Mouse (Mus musculus) lung, postnatal 14 days (tissue): ENCODE measurements around the gene Susd6.
"Not testable (repeated sequence)": the region's sequence is repeated elsewhere in the genome, so short reads cannot be mapped to it uniquely, and the experiment has no call there.

Experiments
- DNase-seq: peaks from one replicate; pipeline ENCODE4 v3.0.0; 2021

Susd6 gene

DNA sequence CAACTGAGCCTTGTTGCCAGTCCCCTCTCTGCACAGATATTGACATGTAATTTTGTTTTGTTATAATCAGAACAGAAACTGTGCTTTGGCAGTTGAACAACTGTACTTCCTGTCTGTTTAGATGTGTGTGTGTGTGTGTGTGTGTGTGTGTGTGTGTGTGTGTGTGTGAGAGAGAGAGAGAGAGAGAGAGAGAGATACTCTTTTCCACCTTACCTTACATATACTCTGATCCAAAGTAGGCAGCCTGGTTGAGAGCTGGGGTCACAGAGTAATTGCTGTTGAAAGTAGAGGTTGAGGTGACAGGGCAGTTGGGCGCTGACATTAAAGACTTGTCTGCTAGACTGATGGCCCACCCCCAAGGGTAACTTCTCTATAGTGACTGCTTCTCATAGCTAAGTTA, 25.0 kb downstream of the Susd6 start:
- DNase-seq = no peak

DNA sequence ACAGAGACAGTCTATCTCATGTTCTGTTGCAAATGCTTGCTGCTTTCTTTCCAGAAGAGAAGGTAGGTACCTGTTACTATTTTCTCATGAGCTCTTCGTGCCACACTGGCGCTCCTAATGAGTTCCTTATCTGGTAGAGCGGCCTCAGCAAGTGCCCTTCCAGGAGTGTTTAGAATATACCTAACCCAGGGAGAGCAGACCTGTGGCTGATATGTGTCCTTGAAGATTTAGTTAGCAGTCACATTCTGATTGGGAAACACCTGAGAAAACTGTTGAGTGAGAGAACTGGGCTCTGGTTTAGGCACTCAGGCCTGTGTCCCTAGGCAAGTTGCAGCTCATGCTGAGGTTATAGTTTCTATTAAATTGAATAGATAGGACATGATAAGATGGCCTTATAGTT, 25.6 kb downstream of the Susd6 start:
- no peak for DNase-seq

DNA sequence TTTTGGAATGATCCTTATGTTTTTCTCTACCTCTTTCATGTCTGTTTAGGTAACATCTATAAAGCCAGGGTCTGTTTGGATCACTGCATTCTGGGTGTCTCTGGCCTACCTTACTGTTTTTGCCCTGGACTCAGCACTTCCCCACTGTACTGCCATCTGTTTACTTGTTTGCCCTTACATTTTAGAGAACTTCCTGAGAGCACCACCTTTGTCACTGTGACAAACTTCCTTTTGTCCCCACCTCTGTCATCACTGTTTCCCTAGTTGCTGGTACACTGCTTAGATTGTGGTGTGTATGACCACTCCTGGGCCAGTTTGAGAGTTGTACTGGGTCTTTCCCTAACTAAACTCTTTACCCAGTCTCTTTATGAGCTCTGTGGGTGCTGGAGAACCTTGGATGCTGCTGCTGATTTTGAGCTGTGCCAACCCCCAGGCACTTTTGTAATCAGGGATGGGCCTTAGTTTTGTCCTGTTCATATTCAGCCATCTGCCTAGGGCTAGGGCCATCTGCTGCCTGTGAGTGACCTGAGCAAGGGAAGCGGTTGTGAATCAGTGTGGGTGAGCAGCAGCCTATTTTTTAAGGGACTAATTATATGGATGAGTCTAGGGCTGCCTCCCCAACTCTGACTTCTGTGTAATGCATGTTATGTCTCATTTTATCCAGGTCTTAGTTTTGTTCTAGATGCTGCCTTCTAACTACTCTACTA, 26.2 kb downstream of the Susd6 start:
- no peak for DNase-seq

DNA sequence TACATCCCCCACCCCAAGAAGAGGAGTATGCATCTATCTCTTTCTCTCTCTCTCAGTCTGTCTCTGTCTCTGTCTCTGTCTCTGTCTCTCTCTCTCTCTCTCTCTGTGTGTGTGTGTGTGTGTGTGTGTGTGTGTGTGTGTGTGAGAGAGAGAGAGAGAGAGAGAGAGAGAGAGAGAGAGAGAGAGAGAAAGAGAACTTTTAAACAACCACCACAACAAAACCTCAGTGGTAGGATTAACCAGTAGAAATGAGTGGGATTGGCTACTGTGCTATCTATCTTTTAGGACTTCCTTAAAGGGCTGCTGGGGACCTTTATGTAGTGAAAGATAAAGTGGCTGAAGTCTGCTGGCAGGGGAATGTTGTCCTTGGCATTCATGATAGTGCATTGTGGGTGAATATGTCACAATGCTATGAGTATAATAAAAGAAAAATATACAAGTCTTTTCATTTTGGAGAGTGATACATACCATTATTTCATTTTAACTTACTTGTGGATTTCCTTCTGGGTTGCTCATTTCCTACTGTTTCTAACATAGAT, 27.5 kb downstream of the Susd6 start:
- DNase-seq = no peak

DNA sequence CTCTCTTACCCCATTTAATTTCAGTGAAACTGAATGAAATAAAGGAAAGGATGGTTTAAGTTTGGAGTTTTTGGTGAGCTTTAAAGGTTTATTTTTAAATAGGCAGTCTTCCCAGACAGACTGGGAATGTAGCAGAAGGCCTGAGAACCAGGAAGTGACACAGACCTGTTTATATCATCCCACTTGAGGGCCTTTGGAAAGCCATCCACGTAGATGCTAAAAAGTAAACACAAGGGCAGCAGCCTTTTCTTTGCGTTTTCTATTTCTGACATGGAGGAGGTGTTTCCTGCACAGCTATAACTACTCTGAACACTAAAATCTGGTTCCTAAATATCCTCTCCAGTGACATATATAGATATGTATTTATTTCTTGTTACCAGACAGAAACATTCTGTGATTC, 28.7 kb downstream of the Susd6 start:
- DNase-seq = not testable (repeated sequence)

DNA sequence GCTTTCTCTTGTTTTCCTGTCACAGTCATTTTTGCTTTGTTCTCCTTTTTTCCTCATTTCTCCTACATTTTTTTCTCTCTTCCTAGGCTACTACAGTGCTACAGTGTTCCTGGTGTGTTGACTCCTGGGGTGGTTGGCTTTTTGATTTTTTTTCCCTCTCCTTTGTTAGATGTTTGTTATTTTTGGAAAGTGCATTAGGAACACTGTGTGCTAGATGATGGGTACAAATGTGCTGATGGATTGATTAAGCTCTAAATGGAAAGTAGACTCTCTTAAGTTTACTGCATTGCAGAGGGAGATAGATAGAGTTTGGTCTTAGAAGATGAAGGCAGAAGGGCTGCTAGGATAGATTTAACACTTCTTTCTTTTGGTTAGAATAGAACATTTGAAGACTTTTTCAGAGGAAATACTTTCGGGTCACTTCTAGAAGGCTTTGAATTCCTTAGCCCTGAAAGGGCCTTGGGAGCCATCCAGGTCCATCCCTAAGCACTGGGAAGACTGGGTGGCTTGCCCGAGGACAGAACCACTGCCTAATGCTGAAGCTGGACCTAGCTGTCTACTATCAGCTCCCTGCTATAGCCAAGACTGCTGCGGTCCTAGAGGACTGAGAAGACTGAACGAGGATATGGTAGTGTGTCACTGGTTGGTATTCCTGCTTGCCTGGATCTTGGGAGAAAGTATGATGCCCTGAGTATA, 31.1 kb downstream of the Susd6 start:
- DNase-seq = peak; percentile 54

DNA sequence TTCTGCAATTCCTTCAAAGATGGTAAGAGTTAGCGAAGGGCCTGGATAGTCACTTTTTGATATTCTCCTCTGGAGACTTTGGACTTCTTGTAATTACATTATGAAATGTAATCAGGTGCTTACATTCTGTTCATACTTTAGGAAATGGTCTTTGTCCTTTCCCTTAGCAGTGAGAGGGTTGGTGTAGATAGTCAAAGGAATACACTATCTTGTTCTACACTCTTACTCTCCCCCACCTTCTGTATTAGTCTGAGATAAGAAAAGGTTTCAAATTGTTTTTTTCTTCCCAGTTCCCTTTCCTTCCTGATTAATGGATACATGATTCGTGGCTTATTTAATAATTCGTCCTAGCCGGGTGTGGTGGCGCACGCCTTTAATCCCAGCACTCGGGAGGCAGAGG, 32.2 kb downstream of the Susd6 start:
- DNase-seq = no peak

DNA sequence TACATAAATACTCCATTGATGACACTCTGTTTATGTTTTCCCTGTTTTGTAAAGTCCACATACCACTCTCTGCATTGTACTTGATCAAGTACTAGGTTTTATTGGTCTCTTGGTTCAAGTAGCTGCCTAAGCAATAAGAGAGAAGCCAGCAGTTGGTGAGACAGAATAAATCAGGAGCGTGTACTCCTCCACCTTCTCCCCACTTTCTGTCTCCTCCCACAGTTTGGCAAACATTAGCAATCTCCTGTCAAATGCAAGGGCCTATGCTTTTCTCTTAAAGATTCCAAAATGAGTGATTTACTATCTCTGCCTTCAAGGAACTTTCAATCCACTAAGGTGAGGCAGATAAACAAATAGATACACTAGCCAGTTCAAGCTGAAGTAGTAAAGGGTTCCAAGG, 33.9 kb downstream of the Susd6 start:
- DNase-seq = no peak

DNA sequence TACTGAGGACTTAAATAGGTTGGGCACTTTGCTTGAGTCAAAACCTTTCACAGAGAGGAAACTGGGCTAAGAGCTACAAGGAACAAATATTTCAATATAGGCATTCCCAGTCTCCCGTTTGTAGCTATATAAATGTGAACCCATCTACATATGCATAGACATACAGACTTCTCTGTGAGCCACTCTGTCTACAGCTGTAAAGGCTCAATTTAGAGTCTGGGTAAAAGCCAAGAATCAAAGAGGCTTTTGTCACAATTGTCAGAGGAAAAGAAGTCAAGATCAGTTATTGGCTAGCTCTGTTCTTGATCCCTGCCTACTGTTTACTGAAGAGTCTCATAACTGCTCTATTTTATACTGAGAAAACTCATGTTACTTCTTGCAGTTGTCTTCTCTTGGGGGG, 36.1 kb downstream of the Susd6 start:
- DNase-seq = no peak

DNA sequence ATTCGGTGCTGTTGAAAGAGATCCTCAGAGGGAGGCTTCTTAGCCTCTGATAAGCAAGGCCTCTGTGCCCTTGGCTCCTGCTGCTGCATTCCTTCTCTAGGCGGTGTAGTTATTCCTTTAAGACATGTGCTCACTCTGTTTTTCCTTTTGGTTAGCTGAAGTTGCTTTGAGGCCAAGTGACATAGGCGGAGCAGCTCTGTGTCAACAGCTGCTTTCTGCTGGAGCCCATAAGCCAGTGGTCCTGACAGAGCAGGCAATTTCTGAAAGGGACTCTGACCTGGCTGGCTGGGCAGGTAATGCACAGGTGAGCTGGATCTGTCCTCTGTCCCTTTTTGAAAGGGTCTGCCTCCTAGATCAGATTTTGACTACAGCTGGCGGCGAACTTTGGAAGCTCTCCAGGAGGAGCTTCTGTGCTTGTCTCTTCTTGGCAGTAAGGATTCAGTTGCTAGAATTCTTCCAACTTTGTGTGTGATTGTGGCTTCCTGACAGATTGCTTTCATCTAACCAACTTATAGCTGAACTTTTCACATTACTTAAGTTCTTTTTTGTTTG, 37.2 kb downstream of the Susd6 start:
- peak; percentile 60 for DNase-seq

DNA sequence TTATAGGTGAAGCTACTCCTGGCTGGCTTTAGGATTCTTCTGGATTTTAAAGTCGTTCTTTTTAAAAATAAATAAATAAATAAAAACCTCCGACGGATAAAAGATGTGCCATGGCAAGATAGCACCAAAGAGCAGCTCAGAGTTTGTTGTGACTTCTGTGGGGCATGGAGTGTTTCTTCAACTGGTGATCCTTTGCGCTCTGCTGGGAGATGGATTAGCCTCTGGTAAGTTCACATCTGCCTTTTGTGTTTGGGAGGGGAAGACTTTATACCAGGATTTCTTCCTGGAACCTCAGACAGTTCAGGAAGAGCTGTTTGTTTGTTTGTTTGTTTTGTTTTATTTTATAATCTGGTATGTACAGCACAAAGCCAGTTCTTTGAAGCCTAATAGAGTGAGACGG, 37.7 kb downstream of the Susd6 start:
- no peak for DNase-seq

DNA sequence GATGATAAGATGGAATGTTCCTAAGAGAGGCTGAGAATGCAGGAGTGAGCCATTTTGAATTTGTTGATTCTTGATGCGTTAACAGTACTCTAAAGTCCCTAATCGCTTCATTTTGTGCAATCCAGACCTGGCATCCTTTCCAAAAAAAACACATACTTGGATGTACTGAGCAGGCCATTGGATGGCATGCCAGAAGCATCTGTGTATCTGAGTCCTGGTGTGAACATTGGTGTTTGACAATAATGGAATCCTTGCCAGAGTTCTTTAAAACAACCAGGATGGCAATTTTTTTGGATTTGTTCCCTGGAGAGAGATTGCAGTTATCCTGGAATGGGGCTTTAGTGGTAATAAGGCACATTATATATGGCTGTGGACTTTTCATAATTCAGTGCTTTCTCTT, 38.6 kb downstream of the Susd6 start:
- no peak for DNase-seq

DNA sequence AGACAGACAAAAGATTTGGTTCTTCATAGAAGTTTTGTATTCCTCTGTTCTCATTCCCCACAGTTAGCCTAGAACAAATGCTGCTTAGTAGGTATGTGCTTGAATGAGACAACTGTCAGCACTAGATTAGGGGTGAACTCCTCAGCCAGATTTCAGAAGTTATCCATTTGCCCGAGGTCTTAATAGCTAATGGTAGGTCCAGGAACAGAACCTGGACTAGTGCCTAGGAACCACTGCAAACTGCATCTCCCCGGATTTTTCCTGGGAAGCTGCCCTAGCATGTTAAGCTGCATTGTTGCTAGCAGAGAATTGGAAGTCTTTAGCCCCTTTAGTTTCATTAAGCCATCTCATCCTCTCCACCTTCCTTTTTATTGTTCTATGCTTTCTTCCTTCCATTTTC, 39.9 kb downstream of the Susd6 start:
- DNase-seq = no peak

DNA sequence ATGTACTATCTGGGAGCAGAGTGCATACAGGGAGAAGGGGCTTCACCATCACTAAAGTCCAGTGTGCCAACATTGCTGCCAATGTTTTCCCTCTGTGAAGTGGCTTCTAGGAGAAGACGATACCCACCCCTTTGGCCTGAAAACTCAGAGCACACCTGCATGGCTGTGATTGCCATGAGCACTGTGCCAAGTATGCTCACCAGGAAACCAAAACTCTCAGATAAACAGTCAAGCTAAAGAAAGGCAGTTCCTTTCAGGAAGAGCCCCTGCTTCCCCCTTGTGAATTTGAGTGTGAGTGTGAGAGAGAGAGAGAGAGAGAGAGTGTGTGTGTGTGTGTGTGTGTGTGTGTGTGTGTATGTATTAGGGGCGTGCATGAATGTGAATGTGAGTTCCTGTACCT, 40.5 kb downstream of the Susd6 start:
- no peak for DNase-seq

DNA sequence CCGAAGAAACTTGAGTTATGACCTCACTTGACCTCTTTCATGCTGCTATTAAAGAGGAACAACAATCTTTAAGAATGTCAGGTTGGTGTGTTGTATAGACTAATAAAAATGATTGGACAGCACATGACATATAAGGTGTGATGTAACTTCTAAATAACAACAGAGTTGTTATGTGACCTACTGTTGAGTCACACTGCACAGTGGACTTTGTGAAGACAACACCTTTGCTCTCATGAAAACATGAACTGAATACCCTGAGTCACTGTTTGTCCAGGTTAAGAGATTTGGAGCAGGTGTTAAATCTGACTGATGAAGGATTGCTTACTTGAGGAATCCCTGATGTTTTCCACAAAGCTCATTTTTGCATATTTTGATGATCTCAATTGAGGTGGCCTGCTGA, 42.0 kb downstream of the Susd6 start:
- no peak for DNase-seq

DNA sequence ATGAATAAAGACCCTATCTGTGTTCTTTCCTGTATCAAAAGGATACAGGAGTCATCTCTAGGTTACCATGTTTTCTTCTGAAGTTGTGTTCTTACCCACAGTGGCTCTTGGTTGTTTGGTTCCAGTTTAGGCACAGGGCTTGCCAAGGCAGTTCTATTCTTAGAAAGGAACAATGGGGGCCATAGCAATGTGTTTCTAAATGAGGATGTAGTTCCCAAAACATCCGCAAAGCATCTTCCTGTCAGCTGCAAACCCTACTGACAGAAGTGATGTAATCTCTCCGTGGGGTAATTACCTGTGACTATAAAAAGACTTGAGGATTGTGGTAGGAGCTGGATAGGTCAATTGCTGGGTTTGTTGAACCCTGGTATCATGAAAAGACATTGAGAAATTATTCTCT, 43.2 kb downstream of the Susd6 start:
- no peak for DNase-seq

DNA sequence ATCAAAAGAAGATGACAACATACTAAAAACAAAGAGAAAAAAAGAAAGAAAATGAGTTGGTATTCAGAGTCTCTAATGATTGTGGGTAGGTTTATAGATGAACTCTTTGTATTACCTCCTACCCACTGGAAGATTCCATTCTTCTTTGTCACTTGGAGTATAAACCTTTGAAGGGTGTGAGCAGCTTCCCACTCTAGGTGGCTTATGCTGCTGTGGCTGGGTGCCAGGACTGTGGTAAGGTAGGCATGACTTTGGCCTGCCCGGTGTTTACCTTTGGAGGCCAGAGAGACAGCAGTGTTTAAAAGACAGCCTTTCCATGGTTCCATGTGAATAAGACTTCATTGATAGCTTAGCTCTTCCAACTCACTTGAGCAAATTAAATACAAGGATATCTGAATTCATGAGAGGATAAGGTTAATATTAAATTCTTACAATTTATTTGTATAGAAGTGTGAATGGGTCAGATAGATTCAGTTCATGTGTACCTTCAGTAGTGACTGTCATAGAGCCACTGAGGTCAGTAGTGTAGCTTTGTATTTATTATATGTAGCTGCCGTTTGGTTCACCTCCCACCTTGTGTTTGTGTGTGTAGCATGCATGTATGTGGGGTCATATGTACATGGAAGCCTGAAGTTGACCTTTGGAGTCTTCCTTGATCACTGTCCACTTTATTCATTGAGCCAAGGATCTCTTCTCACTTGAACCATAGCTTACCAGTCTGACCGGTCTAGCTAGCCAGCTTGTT, 44.0 kb downstream of the Susd6 start:
- DNase-seq = peak; percentile 68

DNA sequence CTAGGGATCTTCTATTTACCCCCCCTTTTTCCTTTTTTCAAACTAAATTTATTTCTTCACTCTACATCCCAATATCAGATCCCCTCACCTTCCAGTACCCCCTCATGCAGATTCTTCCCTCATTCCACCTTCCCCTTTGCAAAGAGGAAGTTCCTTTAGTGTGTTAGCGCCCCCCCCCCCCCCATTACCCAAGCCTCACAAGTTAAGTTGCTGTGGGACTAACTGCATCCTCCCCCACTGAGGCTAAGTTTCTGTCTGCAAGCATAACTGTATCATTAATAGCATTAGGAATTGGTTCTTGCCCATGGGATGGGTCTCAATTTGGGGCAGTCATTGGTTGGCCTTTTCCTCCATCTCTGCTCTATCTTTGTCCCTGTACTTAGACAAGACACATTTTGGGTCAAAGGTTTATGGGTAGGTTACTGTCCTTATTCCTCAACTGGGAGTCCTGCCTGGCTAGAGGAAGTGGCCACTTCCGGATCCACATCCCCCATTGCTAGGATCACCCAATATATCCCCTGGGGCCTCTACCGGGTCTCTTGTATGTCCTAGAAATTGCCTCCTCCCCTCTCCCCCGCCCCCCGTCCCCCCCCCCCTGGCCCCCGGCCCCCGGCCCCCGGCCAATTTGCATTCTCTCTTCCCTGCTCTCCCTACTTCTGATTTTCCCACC, 44.7 kb downstream of the Susd6 start:
- no peak for DNase-seq

DNA sequence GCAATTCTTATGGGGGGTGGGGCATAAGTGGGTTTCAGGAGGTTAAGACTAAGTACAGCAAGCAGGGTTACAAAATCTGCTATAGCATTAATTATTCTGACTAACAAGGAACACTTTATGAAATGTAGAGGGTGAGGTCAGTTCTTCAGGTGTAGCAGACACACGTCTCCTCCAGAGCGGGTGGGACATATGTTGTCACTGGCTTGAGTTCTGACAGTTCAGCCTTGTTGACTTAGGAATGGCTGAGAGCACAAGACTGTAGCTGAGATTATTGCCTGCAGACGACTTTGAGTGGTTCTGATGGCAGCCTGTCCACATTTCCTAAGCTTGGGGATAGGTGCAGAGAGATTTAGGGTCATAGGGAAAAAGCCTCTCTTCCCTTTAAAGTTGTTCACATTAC, 47.3 kb downstream of the Susd6 start:
- no peak for DNase-seq

DNA sequence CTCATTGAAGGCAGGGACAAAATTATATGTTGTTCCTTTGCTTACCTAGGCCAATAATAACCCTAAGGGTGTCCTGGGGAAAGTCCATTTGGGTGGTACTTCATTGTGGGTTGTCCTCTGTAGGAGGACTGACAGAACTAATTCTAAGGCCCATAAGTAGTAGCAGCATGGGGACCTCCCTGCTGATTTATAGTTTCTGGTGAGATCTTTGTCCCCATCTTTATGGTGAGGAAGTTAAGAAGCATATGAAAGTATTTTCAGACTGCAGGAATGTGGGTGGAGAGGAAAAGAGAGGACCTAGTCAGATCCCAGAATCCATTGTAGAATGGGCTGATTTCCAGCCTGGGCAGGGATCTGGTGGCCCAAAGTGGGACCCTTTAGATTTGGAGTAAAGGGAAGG, 48.0 kb downstream of the Susd6 start:
- DNase-seq = no peak

DNA sequence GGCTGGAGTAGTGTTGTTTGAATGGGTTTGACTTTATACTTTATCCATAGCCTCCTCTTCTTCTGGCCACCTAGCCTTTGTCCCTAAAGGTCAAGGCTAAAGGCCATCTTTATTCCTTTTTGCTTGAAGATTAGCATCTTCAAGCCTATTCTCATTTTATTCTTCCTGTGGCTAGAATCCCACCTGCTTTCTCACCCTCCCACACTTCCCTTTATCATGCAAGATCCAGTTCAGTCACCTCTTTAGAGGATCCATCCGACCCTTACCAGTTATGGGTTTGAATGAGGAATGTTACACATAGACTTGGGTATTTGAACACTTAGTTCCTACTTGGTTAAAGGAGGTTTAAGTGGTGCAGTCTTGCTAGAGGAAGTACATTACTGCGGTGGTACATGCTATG, 48.5 kb downstream of the Susd6 start:
- DNase-seq = no peak

DNA sequence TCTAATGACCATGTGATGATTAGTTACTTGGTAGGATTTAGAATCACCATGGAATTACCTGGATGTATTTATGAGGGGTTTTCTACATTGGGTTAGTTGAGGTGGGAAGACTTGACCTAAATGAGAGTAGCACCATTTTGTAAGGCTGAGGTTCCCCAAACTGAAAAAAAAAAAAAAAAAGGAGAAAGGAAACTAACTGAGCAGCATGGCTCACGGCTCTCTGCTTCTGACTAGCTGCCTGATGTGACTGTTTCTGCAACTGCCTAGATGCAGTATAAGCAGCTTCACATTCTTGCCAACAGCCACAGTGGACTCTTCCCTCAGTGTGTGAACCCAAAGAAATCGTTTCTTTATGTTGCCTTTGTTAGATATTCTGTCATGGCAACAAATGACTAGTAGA, 49.3 kb downstream of the Susd6 start:
- no peak for DNase-seq

DNA sequence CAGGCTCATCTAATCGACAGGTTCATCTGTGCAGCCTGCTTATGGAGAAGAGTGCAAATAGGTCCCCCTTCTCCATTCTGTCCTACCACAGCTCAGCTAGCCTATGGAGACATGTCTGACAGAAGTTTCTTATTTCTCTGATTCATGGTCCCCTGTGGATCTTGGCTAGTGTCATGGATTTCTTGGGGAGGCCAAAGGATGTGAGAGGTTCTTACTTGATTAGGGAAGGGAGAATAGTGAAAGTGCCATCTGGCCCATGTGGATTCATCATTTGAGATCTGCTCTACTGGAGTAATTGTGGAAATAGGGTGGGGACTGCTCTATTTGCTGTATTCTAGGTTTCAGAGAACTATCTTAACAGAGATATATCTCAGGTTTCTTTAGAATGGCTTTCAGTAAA, 51.3 kb downstream of the Susd6 start:
- DNase-seq = no peak
